Mouse (Mus musculus): Measurements from ENCODE around the gene Rpl27. TPM values are rescaled to one million over a fixed set of nuclear protein-coding genes. Genes with fewer than 3 reads are reported as not detected.
"Not testable (repeated sequence)": the region's sequence is repeated elsewhere in the genome, so short reads cannot be mapped to it uniquely, and the experiment has no call there.

Rpl27 gene
- polyA plus RNA-seq, 1 experiment: 2,812 TPM

DNA sequence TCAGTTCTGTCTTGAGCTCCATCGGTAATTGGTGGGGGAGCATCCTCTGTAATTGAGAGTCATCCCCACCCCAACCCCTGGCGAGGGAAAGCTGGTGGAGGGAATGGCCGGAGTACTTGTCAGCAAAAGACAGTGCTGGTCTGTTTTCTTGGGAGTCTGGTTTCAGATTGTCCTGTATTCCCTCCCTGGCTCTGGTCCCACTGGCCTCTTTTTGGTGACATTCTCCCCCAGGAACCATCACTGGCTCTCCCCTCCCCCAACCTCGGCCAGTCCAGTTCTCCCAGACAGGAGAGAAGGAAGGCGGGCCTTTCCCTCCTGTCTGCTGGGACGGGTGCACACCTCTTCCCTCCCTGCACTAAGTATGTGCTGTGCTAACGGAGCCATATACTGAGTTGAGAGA, 30.2 kb downstream of the Rpl27 start:
- Histone ChIP-seq H3K4me3 (ENCODE audit: insufficient read depth, poor library complexity, severe bottlenecking) (no peak overlapping the region), H3K27me3 (ENCODE audit: control insufficient read depth, insufficient read depth, insufficient read length) (no peaks in the 10 kb centered on the region), H3K79me2 (ENCODE audit: control insufficient read depth, insufficient read depth) (no peaks in the 10 kb centered on the region), H3K79me3 (ENCODE audit: low read depth) (no peaks in the 10 kb centered on the region), H3K36me3 (ENCODE audit: control insufficient read depth, insufficient read depth) (no peaks in the 10 kb centered on the region), H3ac (ENCODE audit: control insufficient read depth, insufficient read length, low read depth) (no peak overlapping the region)
- TF ChIP-seq FOSL1 (IDR thresholded peaks at IDR 0.05; ENCODE audit: insufficient read depth, low read length, poor library complexity, severe bottlenecking) (no peak), CEBPB (IDR thresholded peaks at IDR 0.05; ENCODE audit: low read depth) (no peak), CTCF (IDR thresholded peaks at IDR 0.05; ENCODE audit: control insufficient read depth, insufficient read depth, insufficient read length) (no peak), MYOD1 (IDR thresholded peaks at IDR 0.05; ENCODE audit: control insufficient read depth, insufficient read length, low read depth) (no peak), USF1 (IDR thresholded peaks at IDR 0.05; ENCODE audit: low read depth) (no peak), MYOG (IDR thresholded peaks at IDR 0.05; ENCODE audit: control insufficient read depth, extremely low read depth, insufficient read length) (no peak), MAX (IDR thresholded peaks at IDR 0.05) (no peak)

- not testable (repeated sequence) for H3K79me3 ChIP-seq (ENCODE audit: low read depth); H3K79me2 ChIP-seq (ENCODE audit: control insufficient read depth, insufficient read depth); H3K27me3 ChIP-seq (ENCODE audit: control insufficient read depth, insufficient read depth, insufficient read length); H3K36me3 ChIP-seq (ENCODE audit: control insufficient read depth, insufficient read depth); H3K4me3 ChIP-seq (ENCODE audit: insufficient read depth, poor library complexity, severe bottlenecking); H3ac ChIP-seq (ENCODE audit: control insufficient read depth, insufficient read length, low read depth)
Measured at GRCm38 (mm10) chr11:101473686-101474085, 31.6 kb downstream of the Rpl27 start.

- Histone ChIP-seq H3K27me3 (ENCODE audit: control insufficient read depth, insufficient read depth, insufficient read length) (no peaks in the 10 kb centered on the region), H3ac (ENCODE audit: control insufficient read depth, insufficient read length, low read depth) (no peak overlapping the region), H3K4me3 (ENCODE audit: insufficient read depth, poor library complexity, severe bottlenecking) (no peak overlapping the region)
Measured at GRCm38 (mm10) chr11:101474298-101474697, 32.2 kb downstream of the Rpl27 start.

GRCm38 (mm10) chr11:101476361-101476760, 34.3 kb downstream of the Rpl27 start:
- not testable (repeated sequence) for H3K79me2 ChIP-seq (ENCODE audit: control insufficient read depth, insufficient read depth); H3K27me3 ChIP-seq (ENCODE audit: control insufficient read depth, insufficient read depth, insufficient read length); H3K4me3 ChIP-seq (ENCODE audit: insufficient read depth, poor library complexity, severe bottlenecking); H3ac ChIP-seq (ENCODE audit: control insufficient read depth, insufficient read length, low read depth); H3K36me3 ChIP-seq (ENCODE audit: control insufficient read depth, insufficient read depth); H3K79me3 ChIP-seq (ENCODE audit: low read depth)

More at GRCm38 (mm10) chr11:101474298-101474697, 32.2 kb downstream of the Rpl27 start:
- TF ChIP-seq MAX (IDR thresholded peaks at IDR 0.05) (no peak), USF1 (IDR thresholded peaks at IDR 0.05; ENCODE audit: low read depth) (no peak), MYOG (IDR thresholded peaks at IDR 0.05; ENCODE audit: control insufficient read depth, extremely low read depth, insufficient read length) (no peak), FOSL1 (IDR thresholded peaks at IDR 0.05; ENCODE audit: insufficient read depth, low read length, poor library complexity, severe bottlenecking) (no peak)
- Histone ChIP-seq H3K79me2 (ENCODE audit: control insufficient read depth, insufficient read depth) (no peaks in the 10 kb centered on the region), H3K79me3 (ENCODE audit: low read depth) (no peaks in the 10 kb centered on the region), H3K36me3 (ENCODE audit: control insufficient read depth, insufficient read depth) (no peaks in the 10 kb centered on the region)

DNA sequence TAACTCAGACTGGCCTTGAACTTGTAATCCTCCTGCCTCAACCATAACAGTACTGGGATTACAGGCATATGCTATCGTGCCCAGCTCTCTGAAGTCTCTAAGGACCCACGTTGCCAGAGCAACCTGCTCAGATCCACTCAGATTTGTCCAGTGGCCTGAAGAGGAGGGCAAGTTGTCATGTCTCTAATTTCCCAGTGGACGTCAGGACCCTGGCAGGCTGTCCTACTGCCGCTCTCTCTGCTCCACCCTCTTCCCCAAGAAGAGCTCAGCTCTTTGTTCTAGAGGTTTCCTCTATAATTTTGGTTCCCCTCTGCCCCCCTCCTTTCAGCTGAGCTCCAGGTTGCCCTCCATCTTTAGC, 35.1 kb downstream of the Rpl27 start:
- Histone ChIP-seq H3K36me3 (ENCODE audit: control insufficient read depth, insufficient read depth) (no peaks in the 10 kb centered on the region), H3K79me3 (ENCODE audit: low read depth) (no peaks in the 10 kb centered on the region), H3K79me2 (ENCODE audit: control insufficient read depth, insufficient read depth) (no peaks in the 10 kb centered on the region), H3ac (ENCODE audit: control insufficient read depth, insufficient read length, low read depth) (no peak overlapping the region), H3K4me3 (ENCODE audit: insufficient read depth, poor library complexity, severe bottlenecking) (no peak overlapping the region), H3K27me3 (ENCODE audit: control insufficient read depth, insufficient read depth, insufficient read length) (no peaks in the 10 kb centered on the region)
- TF ChIP-seq MYOD1 (IDR thresholded peaks at IDR 0.05; ENCODE audit: control insufficient read depth, insufficient read length, low read depth) (no peak), MAX (IDR thresholded peaks at IDR 0.05) (no peak), FOSL1 (IDR thresholded peaks at IDR 0.05; ENCODE audit: insufficient read depth, low read length, poor library complexity, severe bottlenecking) (no peak), MYOG (IDR thresholded peaks at IDR 0.05; ENCODE audit: control insufficient read depth, extremely low read depth, insufficient read length) (no peak)

- H3ac ChIP-seq (ENCODE audit: control insufficient read depth, insufficient read length, low read depth): no peak overlapping the region
- H3K79me2 ChIP-seq (ENCODE audit: control insufficient read depth, insufficient read depth): no peaks in the 10 kb centered on the region
- no peaks in the 10 kb centered on the region for H3K36me3 ChIP-seq (ENCODE audit: control insufficient read depth, insufficient read depth)
- H3K4me3 ChIP-seq (ENCODE audit: insufficient read depth, poor library complexity, severe bottlenecking): no peak overlapping the region
- no peaks in the 10 kb centered on the region for H3K27me3 ChIP-seq (ENCODE audit: control insufficient read depth, insufficient read depth, insufficient read length)
- H3K79me3 ChIP-seq (ENCODE audit: low read depth): no peaks in the 10 kb centered on the region
- no peak for TF ChIP-seq FOSL1 (IDR thresholded peaks at IDR 0.05; ENCODE audit: insufficient read depth, low read length, poor library complexity, severe bottlenecking)
- no peak for TF ChIP-seq MYOD1 (IDR thresholded peaks at IDR 0.05; ENCODE audit: control insufficient read depth, insufficient read length, low read depth)
- no peak for TF ChIP-seq CTCF (IDR thresholded peaks at IDR 0.05; ENCODE audit: control insufficient read depth, insufficient read depth, insufficient read length)
- TF ChIP-seq MYOG (IDR thresholded peaks at IDR 0.05; ENCODE audit: control insufficient read depth, extremely low read depth, insufficient read length): no peak
- TF ChIP-seq MAX (IDR thresholded peaks at IDR 0.05): no peak
- TF ChIP-seq CEBPB (IDR thresholded peaks at IDR 0.05; ENCODE audit: low read depth): no peak
- no peak for TF ChIP-seq USF1 (IDR thresholded peaks at IDR 0.05; ENCODE audit: low read depth)
Measured at GRCm38 (mm10) chr11:101477552-101478211, 35.6 kb downstream of the Rpl27 start.

Measured in C2C12 (cell line).